Mouse (Mus musculus) G1E (cell line): ENCODE data around the gene Rps15.

ENCODE experiments used
- CTCF ChIP-seq: IDR thresholded peaks from 2 replicates; pipeline ENCODE4 v1.5.1; 2012; ENCODE audit warnings: low read depth, low read length, inconsistent platforms, mixed read lengths
- TAL1 ChIP-seq: conservative IDR thresholded peaks from 2 replicates; pipeline ENCODE4 v1.6.1; 2012; ENCODE audit warnings: low read depth, low read length, inconsistent platforms, mixed read lengths

DNA sequence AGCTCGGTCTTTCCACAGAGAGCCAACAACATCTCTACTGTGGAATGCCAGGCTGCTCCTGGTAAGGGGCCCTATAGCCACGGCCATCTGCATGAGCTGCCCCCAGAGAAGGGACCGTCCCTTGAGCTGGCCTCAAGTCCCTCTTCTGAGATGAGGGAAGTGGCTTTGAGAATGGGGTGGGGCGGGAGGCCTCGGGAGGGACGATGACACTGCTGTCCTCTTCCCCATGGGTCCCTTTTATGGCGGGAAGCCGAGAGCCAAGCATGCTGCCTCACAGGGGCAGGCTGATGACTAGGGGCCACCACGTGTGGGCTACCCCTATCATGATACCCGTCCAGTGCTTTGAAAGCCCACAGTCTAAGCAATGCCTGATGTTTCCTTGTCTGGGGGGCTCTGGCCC is 24.8 kb downstream of the Rps15 start:
- TF ChIP-seq CTCF (no peak), TAL1 (no peak)
